Mouse (Mus musculus) neutrophil, adult 59 days (primary cell): ENCODE results near the gene Fam71d. TPM values are rescaled to one million over a fixed set of nuclear protein-coding genes. Genes with fewer than 3 reads are reported as not detected.

Experiments used
- total RNA-seq, 2 experiments: library from RNA; stranded (reverse); gene quantifications; 1 replicate in 1 of 2; 2 replicates in 1 of 2; pipeline ENCODE4 v1.2.4; 2023

The Fam71d gene
- total RNA-seq = not detected

GRCm38 (mm10) chr12:78691325-78691724 is at the start of gene Fam71d:
TSS of gene Fam71d (plus strand) at chr12:78691535.

GRCm38 (mm10) chr12:78748557-78749377 is 57.4 kb downstream of the Fam71d start, which contains the start of gene Mpp5:
TSS of gene Mpp5 (plus strand) at chr12:78748907.

Other genes starting within 250 kb of the Fam71d start
- 10 to 100 TPM; 11.4 to 12.8 TPM for gene Mpp5, start 57.4 kb downstream of the Fam71d start, total RNA-seq
- gene Atp6v1d, start 170.1 kb downstream of the Fam71d start, total RNA-seq = 10 to 100 TPM; 79.0 to 82.2 TPM
- gene Eif2s1, start 170.3 kb downstream of the Fam71d start, total RNA-seq = 10 to 100 TPM; 30.7 to 34.6 TPM
- gene Plek2, start 215.4 kb downstream of the Fam71d start, total RNA-seq = under 1 TPM in 1 of 2 experiments, not detected in 1; 0.29 TPM